Mouse (Mus musculus): ENCODE measurements at regions not wholly inside any gene's neighbourhood (a gene's known extent, or its start where the extent isn't known, plus 50 kb on each side); places are given as distances from the start of the nearest gene placed in this dataset.
A peak's percentile ranks its signal among the peaks of the same experiment; 100 is the strongest.

DNA sequence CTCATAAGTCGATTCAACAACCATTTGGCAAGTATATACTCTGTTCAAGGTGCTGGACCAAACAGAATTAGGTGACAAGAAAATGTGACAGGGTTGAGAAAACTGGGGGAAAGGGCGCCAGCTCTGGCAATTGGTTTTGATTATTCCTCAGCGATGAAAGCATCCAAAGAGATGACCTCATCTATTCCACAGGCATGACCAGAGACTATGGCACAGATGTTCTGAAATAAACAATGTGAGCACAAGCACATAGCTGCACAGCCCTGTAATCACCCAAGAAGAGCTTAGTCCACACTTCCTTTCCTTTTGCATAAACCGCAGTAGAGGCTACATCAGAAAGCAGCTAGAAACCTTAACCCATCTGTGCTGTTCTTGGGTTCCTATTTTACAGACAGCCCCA, 272.6 kb upstream of the Tmc3 start:
- no peaks in the 10 kb centered on the region for H3K9me3 ChIP-seq
- H3K4me2 ChIP-seq (replicated peaks): no peak overlapping the region
- peak; percentile 41; the same call in 1 of the 2 replicates for ATAC-seq (replicated peaks)
- WGBS: 67% methylated on average over 4 of the region's 4 CpGs
- H3K27me3 ChIP-seq: no peaks in the 10 kb centered on the region
- no peak overlapping the region for H3K4me3 ChIP-seq
- no peak overlapping the region for H3K27ac ChIP-seq (replicated peaks)
- H3K36me3 ChIP-seq: no peaks in the 10 kb centered on the region
- H3K4me1 ChIP-seq: 0 out of 2 replicates have a peak, but pooled peaks cover 3% of the 10 kb centered on the region
- no peak overlapping the region for H3K9ac ChIP-seq (replicated peaks)

DNA sequence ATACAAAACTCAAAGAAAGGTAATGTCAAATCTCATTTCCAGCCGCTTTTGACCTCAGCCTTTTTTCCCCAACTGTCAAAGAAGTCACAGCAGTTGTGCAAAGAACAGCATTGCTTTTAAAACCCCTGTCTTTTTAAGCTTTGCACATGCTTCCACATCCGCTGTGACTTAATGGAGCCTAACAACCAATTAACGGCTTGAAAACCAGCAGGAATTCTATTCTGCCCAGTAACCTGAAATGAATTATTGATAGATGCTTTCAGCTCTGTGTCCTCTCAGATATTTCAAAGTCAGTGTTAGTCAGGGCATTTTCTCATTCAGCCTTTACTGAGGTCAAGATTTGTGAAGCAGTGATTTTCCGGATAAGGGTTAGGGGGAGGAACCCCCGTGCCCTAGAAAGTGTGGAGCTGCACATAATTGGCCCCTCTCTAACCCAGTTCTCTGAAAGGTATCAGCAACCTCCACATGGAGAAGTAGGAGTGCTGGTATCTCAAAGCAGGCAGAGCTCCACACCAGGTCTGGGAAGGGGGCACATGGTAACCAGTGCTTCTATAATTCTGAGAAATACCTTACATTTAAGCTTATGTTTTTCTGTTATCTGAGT, 254.8 kb upstream of the Tmc3 start:
- Histone ChIP-seq H3K4me3 (no peak overlapping the region), H3K9me3 (no peaks in the 10 kb centered on the region), H3K36me3 (no peaks in the 10 kb centered on the region), H3K27me3 (no peaks in the 10 kb centered on the region), H3K4me2 (replicated peaks) (no peak overlapping the region), H3K9ac (replicated peaks) (no peak overlapping the region), H3K4me1 (peaks cover 4% of the 10 kb centered on the region; the same call in 1 of the 2 replicates), H3K27ac (replicated peaks) (no peak overlapping the region)
- WGBS: 14% methylated on average over 5 of the region's 5 CpGs
- ATAC-seq (replicated peaks): peak; percentile 70

DNA sequence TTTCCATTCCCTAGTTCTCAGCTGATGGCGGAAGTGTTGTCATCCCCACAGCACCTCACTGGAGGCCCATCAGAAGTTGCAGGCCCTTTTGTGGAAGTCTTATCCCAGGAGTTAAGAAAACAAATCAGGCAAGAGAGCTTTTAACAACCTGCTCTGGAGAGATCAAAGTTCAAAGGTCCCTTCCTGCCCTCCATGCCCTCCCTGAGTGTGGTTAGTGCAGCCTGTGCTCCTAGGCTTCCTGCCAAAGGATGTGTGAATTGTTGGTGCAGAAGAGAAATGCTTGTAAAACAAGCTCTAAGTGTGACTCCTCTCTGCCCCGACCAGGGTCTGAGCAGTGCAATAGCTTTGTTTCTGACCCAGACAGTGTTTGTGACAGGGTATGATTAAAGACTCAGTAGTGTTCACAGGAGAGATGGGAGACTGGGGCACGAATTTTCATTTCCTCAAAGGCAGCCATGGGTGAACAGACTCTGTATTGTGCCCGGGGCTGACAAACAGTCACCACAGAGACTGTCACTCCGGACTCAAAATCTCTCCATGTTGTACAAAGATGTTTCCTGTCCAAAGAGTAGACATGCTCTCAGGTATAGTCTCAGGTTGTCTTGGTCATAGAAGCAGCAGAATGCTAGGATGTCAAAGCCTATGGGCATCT, 237.5 kb upstream of the Tmc3 start:
- no peak for ATAC-seq (replicated peaks)
- H3K4me3 ChIP-seq: no peak overlapping the region
- no peak overlapping the region for H3K27ac ChIP-seq (replicated peaks)
- H3K9ac ChIP-seq (replicated peaks): no peak overlapping the region
- 71% methylated on average over 5 of the region's 5 CpGs for WGBS
- no peaks in the 10 kb centered on the region for H3K36me3 ChIP-seq
- no peaks in the 10 kb centered on the region for H3K27me3 ChIP-seq
- no peak overlapping the region for H3K4me2 ChIP-seq (replicated peaks)
- H3K9me3 ChIP-seq: no peaks in the 10 kb centered on the region
- H3K4me1 ChIP-seq: no peaks in the 10 kb centered on the region

DNA sequence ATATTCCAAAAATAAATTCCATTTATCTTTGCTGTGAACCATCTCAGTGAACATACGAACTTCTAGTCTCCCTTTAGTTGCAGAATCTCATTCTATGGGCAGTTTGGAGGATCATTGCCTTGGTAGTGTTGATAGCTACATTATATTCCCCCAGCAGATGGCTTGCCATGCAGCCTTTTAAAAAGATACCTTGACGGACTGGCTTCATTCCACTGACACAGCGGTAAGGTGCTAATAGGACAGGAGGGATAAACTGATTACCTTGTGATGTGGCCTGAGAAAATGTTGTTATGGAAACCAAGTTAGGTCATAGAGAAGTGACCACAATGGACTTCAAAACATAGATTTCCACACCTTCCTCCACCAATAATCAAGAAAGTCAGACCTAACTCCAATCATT, 215.5 kb upstream of the Tmc3 start:
- WGBS: 68% methylated on average over 3 of the region's 3 CpGs

DNA sequence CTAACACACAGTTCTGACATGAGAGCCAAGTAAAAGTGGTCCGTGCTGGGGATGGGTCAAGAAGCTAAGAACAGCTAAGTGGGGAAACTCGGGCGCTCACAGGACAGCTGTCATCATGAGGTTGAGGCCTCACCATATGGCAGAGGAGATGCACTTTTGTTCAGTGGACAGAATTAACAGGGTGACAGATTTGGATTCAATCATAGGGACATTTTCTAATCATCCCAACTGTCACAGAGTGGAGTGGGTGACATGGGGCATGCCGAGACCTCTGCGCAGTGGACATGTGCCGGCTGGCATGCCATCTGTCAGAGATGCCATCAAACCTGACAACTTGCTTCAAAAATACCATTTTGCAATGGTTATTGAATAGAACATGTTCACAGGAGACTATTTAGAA, 215.1 kb upstream of the Tmc3 start:
- WGBS: 75% methylated on average over 6 of the region's 6 CpGs
- ATAC-seq (replicated peaks): no peak

More for the DNA sequence above, 215.5 kb upstream of the Tmc3 start:
- Histone ChIP-seq H3K27ac (replicated peaks) (no peak overlapping the region), H3K9ac (replicated peaks) (no peak overlapping the region), H3K4me3 (no peak overlapping the region), H3K4me2 (replicated peaks) (no peak overlapping the region), H3K4me1 (no peaks in the 10 kb centered on the region), H3K9me3 (no peaks in the 10 kb centered on the region), H3K27me3 (no peaks in the 10 kb centered on the region), H3K36me3 (no peaks in the 10 kb centered on the region)
- ATAC-seq (replicated peaks): no peak

DNA sequence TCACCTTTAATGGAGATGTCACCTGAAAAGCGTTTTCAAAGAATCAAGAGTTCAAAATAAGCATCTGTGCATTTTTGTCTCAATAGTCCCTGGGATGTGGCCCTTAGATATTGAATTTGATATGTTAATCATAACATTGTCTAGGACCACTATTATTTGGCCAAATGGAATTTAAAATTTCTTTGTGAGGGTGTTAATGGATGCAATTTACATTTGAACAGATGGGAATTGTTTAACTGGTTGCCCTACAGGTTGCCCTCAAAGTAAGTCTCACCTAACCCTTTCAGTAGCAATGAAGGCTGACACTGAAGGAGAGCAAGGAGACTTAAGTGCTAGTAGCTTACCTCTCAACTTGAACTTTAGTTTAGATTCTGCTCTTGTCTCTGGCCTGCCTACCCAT, 207.9 kb upstream of the Tmc3 start:
- no peaks in the 10 kb centered on the region for H3K9me3 ChIP-seq
- H3K36me3 ChIP-seq: no peaks in the 10 kb centered on the region
- no peaks in the 10 kb centered on the region for H3K27me3 ChIP-seq
- 0 out of 2 replicates have a peak, but pooled peaks cover 4% of the 10 kb centered on the region for H3K4me1 ChIP-seq
- no peak overlapping the region for H3K27ac ChIP-seq (replicated peaks)
- H3K4me3 ChIP-seq: no peak overlapping the region
- ATAC-seq (replicated peaks): no peak
- no peak overlapping the region for H3K4me2 ChIP-seq (replicated peaks)
- no peak overlapping the region for H3K9ac ChIP-seq (replicated peaks)
- WGBS: 67% methylated on average over 1 of the region's 1 CpGs

More for the DNA sequence above, 215.1 kb upstream of the Tmc3 start:
- Histone ChIP-seq H3K9me3 (no peaks in the 10 kb centered on the region), H3K27ac (replicated peaks) (no peak overlapping the region), H3K36me3 (no peaks in the 10 kb centered on the region), H3K4me2 (replicated peaks) (no peak overlapping the region), H3K4me3 (no peak overlapping the region), H3K27me3 (no peaks in the 10 kb centered on the region), H3K9ac (replicated peaks) (no peak overlapping the region), H3K4me1 (no peaks in the 10 kb centered on the region)

DNA sequence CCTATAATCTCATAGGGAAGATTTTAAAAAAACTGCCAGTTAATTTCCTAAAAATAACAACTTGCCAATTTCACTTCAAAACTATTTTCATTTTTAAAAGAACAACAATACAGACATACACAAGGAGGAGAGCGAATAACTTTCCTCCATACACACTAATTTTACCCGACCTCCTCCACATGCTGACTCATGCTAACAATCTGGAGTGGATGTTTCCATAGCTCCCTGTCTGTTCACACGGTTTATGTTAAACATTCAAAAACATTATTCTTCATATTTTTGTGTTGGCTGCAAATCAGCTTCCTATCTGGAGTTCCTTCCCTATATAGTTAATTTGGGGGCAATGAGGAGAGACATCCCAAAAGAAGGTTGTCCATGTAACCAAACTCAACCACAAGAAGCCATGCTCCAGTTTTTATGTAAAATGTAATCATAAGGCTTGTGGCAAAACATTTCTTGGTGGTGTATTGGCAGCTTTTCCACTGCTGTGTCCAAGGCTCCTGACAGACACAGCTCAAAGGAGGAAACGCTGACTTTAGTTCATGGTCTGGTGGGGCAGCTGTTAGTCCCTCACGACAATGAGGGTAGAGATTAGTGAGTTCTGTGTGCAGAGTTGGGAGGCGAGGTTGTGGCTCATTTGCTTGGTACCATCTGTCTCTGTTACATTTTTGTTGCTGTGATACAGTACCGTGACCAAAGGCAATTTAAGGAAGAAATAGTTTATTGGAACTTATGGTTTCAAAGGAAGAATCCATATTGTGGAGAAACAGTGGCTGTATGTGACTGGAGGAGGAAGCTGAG, 203.1 kb upstream of the Tmc3 start:
- WGBS: 64% methylated on average over 7 of the region's 7 CpGs
- Histone ChIP-seq H3K27ac (replicated peaks) (0 out of 2 replicates have a peak overlapping the region, but pooled peaks have one; percentile 11), H3K9ac (replicated peaks) (no peak overlapping the region)

DNA sequence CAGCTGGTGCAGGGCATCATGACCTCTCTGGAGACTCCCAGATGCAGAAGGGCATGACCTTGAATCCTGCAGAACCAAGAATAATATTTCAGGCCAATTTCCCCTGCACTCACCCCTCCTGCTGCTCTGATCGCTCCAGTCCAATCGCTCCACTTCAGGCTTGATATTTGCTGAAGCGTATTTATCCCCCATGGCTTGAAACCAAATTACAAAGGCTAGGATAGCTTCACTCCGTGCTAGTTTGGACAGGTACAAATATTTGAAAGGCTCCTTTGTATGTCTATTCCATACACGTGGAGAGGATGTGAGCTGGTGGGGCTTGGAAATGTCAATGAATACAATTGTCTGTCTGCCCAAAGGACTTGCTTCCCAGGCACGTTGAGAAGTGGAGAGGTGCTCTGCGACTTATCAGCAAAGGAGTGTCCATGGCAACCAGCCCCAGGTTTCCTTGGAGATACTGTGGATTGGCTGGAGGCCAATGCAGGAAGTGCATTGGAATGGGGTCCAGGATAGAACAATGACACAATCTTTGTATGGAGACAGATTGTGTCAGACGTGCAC, 201.8 kb upstream of the Tmc3 start:
- 8% methylated on average over 8 of the region's 8 CpGs for WGBS
- Histone ChIP-seq H3K4me2 (replicated peaks) (peak overlapping the region; percentile 17), H3K36me3 (no peaks in the 10 kb centered on the region), H3K27me3 (no peaks in the 10 kb centered on the region), H3K27ac (replicated peaks) (peak overlapping the region; percentile 62), H3K9me3 (no peaks in the 10 kb centered on the region), H3K4me1 (peaks cover 14% of the 10 kb centered on the region), H3K9ac (replicated peaks) (no peak overlapping the region), H3K4me3 (0 out of 2 replicates have a peak overlapping the region, but pooled peaks have one; percentile 11)
- ATAC-seq (replicated peaks): peak; percentile 92

More for the DNA sequence above, 203.1 kb upstream of the Tmc3 start:
- no peaks in the 10 kb centered on the region for H3K36me3 ChIP-seq
- no peaks in the 10 kb centered on the region for H3K9me3 ChIP-seq
- H3K27me3 ChIP-seq: no peaks in the 10 kb centered on the region
- H3K4me3 ChIP-seq: no peak overlapping the region
- H3K4me2 ChIP-seq (replicated peaks): no peak overlapping the region
- peaks cover 14% of the 10 kb centered on the region for H3K4me1 ChIP-seq
- ATAC-seq (replicated peaks): no peak

DNA sequence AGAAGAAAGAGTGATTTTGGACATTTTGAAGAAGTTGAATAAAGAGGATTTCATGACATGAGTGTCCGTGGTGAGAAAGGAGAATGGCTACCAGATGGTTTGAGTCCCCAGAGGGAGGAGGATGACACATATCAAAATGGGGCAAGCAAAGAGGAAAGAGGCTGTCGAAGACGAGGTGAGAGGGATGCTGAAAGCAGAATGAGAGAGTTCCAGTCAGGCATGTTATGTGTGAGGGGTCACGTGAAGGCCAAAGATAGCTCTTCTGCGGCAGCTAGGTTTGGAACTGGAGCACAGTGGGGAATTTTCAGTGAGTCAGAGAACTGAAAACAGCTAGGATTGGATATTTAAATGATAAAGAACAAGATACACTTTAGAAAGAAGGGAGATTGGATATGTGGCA, 193.3 kb upstream of the Tmc3 start:
- no peak overlapping the region for H3K27ac ChIP-seq (replicated peaks)
- no peak overlapping the region for H3K4me2 ChIP-seq (replicated peaks)
- H3K27me3 ChIP-seq: no peaks in the 10 kb centered on the region
- H3K9ac ChIP-seq (replicated peaks): no peak overlapping the region
- ATAC-seq (replicated peaks): no peak
- no peaks in the 10 kb centered on the region for H3K4me1 ChIP-seq
- H3K4me3 ChIP-seq: no peak overlapping the region
- WGBS: 87% methylated on average over 5 of the region's 5 CpGs
- H3K36me3 ChIP-seq: no peaks in the 10 kb centered on the region
- no peaks in the 10 kb centered on the region for H3K9me3 ChIP-seq

DNA sequence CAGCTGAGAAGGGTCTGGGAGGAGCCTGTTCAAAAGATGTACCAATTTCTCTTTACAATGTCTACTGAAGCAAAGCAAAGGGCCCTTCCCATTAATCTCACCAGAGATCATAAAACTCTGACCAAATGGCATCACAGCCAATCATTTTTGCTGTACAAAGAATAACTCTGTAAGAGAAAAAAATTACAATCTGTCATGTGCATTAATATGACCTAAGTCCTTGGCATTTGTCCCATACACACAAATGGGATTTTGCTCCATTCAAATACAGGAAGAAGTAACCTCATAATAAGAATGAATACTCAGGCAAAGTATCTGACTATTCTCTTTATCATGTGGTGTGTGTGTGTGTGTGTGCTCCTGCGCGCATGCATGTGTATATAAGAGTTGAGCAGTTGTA, 192.5 kb upstream of the Tmc3 start:
- no peaks in the 10 kb centered on the region for H3K27me3 ChIP-seq
- H3K27ac ChIP-seq (replicated peaks): no peak overlapping the region
- H3K4me1 ChIP-seq: no peaks in the 10 kb centered on the region
- no peak overlapping the region for H3K9ac ChIP-seq (replicated peaks)
- no peak overlapping the region for H3K4me2 ChIP-seq (replicated peaks)
- H3K36me3 ChIP-seq: no peaks in the 10 kb centered on the region
- no peak for ATAC-seq (replicated peaks)
- no peaks in the 10 kb centered on the region for H3K9me3 ChIP-seq
- no peak overlapping the region for H3K4me3 ChIP-seq
- WGBS: 97% methylated on average over 2 of the region's 2 CpGs

DNA sequence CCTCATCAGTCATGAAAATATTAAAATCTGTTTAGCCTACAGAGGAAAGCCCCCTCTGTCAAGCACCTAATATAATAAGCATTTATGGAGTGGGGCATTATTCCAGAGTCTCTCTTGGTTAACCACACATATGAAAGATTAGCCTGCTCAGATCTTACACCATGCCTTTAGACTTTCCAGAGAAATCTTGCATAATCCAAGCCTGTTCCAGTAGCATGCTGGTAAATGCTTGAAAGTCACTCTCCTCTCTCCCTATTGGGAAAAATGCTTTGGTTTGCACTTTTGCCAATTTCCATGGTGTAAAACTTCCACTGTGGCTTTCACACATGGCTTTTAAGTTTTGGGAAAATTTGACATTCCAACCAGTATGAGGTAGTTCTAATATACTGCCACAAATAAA, 192.1 kb upstream of the Tmc3 start:
- H3K36me3 ChIP-seq: no peaks in the 10 kb centered on the region
- H3K9ac ChIP-seq (replicated peaks): no peak overlapping the region
- H3K27ac ChIP-seq (replicated peaks): no peak overlapping the region
- H3K4me1 ChIP-seq: no peaks in the 10 kb centered on the region
- no peak overlapping the region for H3K4me3 ChIP-seq
- H3K9me3 ChIP-seq: no peaks in the 10 kb centered on the region
- no peaks in the 10 kb centered on the region for H3K27me3 ChIP-seq
- ATAC-seq (replicated peaks): no peak
- H3K4me2 ChIP-seq (replicated peaks): no peak overlapping the region

DNA sequence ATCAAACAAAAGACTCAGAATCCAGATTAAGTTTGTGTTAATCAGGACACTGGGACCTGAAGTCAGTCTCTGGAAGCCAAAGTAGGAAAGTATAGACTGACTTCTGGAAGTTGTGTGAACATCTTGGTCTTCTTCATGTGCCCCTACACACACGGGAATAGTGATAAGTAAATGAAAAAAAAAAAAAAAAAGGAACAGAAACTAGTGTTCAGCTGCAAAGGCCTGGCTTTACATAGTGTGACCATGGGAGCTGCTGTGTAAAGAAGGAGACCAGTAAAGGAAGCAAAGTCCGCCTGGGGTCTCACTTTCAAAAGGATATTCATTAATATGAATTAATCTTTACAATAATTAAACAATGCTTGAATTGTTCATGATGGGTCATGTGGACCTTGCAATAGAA, 190.6 kb upstream of the Tmc3 start:
- no peaks in the 10 kb centered on the region for H3K27me3 ChIP-seq
- no peak overlapping the region for H3K27ac ChIP-seq (replicated peaks)
- H3K9ac ChIP-seq (replicated peaks): no peak overlapping the region
- ATAC-seq (replicated peaks): no peak
- no peak overlapping the region for H3K4me2 ChIP-seq (replicated peaks)
- WGBS: 65% methylated on average over 2 of the region's 2 CpGs
- H3K9me3 ChIP-seq: no peaks in the 10 kb centered on the region
- no peak overlapping the region for H3K4me3 ChIP-seq
- H3K4me1 ChIP-seq: no peaks in the 10 kb centered on the region
- no peaks in the 10 kb centered on the region for H3K36me3 ChIP-seq
